Mouse (Mus musculus): ENCODE results near the gene Kidins220. TPM values are rescaled to one million over a fixed set of nuclear protein-coding genes. Genes with fewer than 3 reads are reported as not detected.

Kidins220 gene
- total RNA-seq, 2 experiments from 2014 or later: 426 to 438 TPM

DNA sequence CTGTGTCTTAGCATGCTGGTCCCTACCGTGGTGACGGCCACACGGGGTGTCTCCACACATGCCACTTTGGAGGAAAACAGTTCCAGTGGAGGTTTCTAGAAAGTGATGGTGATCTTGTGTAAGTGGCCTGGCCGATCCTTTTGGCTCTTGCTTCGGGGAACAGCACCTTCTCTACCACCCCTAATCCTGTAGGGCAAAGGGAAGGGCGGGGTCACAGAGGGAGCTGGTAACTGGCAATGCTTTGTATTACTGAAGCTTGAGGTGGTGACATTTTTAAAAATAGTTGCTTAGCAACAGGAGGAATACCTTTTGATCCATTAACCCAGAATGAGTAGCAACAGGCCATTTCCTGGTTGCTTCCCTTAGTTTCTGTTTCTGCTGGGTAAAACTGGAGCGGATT is 12.9 kb upstream of the Kidins220 start:
- DNase-seq: no peak
- intact Hi-C loops (cut with DNase I): no loop called here

DNA sequence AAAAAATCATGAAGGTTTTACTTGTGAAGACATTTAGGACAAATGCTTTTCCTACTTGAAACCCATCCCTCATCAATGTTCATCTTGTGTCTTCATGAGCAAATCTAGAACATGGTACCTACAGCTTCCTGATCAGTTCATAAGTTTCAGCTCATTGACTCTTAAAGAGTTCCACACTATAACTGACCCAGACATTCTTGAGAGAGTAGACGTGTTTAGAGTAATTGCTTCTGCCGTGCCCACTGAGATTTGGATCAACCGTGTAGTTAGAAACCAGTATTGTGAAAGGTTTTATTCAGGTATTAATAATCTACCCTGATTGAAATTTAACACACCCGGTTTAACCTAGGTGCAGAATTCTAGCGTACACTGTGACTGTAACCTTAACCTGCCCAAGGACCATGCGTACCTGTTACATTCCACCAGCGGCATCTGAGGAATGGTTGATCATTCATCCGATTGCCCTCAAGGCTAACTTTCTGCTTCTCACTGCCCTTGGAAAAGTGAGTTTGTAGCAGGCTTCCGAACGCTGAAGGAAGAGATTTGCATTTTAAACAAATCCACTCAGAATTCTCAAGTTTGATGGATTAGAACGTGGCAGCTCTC is 12.3 kb upstream of the Kidins220 start:
- DNase-seq: no peak
- intact Hi-C loops (cut with DNase I): no loop called here

DNA sequence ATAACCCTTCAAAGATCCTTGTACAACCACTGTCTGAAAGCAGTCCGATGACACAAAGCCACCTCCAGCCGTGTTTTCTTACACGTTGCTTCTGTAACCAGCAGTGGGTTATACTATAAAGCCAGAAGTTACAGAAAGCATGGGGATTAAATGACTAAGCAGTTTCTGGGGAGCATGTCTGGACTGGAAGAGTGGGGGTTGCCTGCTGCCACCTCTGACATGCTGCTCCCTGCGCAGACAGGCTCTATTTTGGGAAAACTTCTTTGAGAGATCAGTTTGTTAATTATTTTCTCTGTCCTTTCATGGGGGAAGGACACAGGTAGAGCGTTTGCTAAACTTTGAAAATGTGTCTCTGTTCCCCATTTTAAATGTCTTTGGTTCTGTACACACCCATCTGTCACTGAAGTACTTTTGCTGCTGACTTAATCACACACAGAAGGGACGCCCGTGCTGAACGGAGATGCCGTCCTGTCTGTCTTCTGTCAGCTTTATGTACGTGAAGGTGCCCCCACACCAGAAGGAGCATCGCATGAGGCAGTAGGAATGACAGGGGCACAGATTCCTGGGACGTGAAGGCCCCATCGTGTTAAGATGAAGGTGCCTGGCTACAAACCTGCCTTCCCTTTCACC is 11.2 kb upstream of the Kidins220 start:
- no peak for DNase-seq
- intact Hi-C loops (cut with DNase I): no loop called here

DNA sequence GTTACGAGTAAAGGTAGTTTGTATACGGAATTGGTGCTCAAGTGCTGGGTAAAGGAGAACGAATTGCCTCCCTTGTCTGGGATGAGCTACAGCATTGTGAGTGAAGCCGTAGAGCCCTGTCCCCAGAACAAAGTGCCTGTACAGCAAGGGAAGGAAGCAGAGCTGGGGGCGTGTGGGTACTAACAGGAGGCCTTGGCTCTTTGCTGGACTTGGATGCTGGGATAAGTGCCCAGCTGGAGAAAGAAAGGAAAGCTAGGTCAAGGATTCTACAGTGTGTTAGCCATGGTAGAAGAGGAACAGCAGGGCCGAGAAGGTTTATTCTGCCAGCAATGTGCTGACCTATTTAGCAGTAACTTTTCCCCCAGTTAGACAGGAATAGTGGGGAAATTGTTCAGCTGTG is 9.3 kb upstream of the Kidins220 start:
- intact Hi-C loops (cut with DNase I): no loop called here
- DNase-seq: peak; percentile 23

DNA sequence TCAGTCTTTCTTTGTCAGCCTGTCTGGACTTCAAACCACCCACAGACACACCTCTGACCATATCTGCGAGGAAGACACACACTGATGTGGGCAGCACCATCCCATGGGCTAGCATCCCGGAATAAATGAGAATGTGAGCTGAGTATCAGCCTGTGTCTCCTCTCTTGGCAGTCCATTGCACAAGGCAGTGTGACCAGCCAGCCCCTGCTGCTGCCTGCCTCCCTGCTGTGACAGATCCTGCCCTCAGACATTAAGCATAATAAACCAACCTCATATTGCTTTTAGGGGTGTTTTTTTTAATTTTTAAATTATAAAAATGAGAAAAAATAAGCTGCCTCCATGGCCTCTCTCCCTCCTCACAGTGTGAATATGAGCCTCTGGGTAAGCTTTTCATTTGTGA is 8.7 kb upstream of the Kidins220 start:
- intact Hi-C loops (cut with DNase I): no loop called here
- DNase-seq: peak; percentile 21

DNA sequence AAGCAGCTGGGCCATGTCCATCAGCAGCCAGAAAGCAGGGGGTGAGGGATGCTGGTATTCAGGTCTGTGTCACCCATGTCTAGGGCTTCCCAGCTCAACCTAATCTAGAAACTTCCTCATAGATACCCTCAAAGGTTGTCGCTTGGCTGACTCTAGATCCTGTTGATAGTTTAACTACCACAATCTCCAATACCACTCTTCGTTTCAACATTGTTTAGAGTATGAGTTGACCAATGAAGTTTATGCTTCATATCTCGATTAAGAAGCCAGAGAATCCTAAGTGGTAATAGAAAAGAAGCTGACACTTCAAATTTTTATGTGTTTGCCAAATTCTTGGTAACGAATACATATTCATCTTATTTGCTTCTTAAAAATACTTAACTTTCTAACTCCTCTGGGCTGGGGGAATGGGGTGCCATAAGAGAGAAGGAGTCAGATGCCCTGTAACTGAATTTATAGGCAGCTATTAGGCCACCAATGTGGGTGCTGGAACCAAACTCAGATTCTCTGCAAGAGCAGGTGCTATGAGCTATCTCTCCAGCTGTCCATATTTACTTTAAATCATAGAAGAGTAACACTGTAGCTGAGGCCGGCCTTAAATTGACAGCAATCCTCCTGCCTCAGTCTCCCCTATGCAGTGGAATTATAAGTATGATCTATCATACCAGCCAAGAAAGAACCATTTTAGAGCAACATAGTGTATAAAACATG is 3.1 kb upstream of the Kidins220 start:
- intact Hi-C loops (cut with DNase I): no loop called here
- no peak for DNase-seq

DNA sequence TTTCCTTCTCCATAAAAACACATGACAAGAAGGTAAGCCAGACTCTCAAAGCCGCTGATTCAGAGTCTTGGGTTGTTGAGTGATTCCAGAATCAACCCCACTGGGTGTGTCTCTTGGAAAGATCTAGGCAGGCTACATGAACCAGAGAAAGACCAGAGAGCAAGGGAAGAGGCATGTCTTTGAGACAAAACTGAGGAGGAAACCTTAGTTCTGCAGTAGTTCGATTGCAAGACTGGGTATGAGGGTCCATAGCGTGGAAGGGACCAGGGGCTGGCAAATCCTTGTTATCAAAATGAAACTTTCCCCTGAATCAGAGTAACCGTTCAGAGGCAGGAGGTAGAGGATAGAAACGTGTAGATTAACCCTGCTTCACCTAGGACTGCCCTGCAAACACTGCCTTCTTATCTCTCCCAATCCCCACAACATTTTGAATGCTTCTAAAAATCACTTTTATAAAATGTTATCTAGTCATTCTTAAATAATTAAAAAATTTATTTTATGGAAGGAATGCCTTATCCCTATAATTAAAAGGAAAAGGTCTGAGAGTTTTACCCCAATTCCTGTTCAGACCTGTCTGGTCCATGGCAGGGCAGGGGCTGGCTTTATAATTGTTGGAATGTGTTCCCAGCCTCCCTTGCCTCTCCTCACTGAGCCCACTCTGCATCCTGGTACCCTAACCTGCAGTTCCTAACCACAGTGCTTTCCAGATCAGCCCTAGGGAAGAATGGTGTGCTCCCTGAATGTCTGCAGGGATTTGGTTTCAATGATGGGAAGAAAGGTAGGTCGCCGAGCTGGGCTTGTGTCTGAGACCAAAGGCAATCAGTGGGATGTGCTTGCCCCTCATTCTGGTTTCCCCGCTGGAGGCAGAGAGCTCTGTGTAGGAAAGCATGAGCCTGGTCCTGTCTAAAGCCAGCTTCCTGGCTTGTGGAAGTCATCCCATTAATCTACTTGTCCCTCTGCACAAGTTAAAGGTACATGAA is 2.1 kb upstream of the Kidins220 start:
- intact Hi-C loops (cut with DNase I): no loop called here
- DNase-seq: no peak

DNA sequence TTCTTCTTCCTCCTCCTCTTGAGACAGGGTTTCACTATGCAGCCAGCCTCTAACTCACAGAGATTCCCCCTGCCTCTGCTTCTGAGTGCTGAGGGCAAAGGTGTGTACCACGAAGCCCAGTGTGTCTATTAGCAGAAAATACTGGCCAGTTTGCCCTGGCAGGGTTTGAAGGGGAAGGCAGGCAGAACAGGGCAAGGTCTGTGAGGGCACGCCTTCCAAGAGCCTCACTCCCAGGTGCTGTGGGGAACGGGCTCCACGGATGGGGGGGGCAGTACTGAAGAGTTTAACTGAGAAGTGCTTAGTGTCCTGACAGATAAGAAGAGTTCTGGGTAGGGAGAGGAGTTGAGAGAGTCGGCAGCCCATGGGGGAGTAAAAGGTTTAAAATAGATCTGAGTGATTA is 1.1 kb upstream of the Kidins220 start:
- DNase-seq: no peak
- intact Hi-C loops (cut with DNase I): no loop called here

DNA sequence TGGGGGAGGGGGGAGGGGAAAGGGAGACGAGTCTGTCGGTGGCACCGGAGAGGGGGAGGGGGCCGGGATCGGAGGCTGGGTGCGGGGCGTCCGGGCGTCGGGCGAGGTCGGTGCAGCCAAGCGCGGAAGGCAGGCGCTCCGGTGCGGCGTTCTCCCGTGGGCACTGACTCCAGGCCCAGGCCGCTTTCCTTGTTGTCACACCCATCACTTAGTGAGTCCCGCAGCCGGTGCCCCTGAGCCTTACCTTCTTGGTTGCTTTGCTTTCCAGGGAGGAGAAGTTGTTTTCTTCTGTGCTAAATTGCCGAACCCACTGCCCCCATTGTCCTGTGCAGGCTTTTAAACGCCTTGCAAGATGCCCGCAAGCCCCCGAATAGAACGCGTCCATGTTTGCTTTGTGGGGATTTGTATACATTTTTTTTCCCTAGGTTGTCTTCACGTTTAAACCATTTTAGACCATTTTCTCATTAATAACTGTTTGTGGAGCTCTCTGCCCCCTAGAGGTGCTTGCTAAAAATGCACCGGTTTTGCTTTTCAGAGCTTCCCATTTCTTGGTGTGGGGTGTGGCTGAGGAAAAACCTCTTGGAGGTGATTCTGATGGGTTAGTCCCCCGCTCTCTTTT is 499 bp downstream of the Kidins220 start:
- intact Hi-C loops (cut with DNase I): no loop called here

DNA sequence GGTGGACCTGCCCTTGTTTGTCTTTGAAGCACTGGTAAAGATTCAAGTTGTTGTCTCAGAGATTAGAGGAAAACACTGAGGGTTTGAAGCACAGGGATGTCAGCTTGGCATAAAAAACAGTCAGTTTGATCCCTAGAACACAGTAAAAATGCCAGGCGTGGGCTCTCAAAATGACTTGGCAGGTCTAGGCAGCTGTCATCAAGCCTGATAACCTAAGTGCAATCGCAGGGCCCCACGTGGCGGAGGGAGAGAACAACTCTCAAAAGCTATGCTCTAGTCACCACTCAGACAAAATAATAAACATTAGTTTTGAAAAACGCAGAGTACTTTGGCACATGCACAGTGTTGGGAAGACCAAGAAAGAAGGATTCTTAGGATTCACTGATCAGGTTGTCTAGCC is 10.5 kb downstream of the Kidins220 start:
- DNase-seq: no peak
- intact Hi-C loops (cut with DNase I): no loop called here

More for the DNA sequence above, 499 bp downstream of the Kidins220 start:
- peak; percentile 66 for DNase-seq

DNA sequence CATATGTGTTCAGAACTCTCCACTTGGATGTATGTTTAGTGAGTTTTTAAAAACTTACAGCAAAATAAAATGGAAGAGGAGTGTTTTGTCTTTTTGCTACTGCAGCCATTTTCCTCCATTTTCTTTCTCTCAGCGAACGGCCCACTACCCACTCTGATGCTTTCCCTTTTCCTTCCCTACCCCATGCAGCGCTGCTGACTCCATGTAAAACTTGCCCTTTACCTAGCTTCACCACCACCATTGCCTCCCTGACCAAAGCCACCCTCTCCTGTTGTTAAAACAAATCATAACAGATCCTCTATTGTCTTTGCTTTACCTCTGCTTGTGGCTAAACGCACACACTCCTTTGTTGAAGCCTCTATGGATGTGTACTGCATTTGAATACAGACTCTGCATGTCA is 20.6 kb downstream of the Kidins220 start:
- DNase-seq: no peak
- intact Hi-C loops (cut with DNase I): no loop called here

DNA sequence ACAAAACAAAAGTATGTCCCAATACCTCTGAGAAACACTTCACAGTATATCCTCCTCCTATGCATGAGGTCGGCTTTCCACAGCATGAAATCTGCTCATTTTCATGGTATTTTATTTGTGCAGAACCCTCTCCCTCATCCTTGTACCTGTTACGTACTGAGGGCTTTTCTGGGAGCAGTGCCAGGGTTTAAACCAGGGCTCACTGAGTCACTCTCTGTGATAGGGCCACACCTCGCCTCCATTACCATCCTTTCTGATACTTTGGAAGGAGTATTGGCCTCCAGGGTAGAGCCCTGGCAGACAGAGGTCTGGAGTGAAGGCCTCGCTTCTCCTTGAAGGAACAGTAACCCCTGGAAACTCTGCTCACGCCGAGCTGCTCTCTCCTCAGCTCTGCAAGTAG is 30.6 kb downstream of the Kidins220 start:
- no peak for DNase-seq
- intact Hi-C loops (cut with DNase I): no loop called here

DNA sequence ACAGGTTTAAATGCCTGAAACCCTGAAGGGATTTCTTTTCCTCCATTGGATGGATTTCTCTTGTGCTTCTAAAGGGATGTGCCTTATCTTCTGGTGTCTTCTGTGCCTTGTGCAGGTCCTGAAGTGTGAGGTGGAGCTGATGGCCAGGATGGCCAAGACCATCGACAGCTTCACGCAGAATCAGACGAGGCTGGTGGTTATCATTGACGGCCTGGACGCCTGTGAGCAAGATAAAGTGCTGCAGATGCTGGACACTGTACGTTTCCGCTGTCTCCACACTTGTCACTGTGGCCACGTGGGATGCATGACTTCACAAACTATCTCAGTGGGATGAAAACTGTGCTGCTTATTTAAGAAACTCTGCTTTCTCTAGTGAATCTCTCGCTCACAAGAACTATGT is 35.2 kb downstream of the Kidins220 start:
- intact Hi-C loops (cut with DNase I): no loop called here
- no peak for DNase-seq

DNA sequence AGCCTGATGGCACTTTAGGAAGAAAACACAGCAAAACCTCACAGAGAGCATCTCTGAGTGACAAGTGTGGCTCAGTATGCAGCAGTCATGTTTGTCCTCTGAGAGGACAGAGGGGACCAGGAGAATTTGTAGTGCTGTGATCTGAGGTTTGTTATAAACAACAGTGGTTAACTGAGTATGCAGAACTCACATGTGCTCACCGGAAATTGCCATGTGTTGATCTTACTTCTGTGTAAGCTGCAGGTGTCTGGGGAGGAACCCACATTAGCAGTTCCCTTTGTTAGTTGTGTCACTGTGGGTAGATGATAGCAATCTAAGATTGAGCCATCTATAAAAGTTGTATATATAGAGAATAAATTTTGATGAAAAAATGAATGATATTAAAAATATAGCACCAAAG is 35.7 kb downstream of the Kidins220 start:
- no peak for DNase-seq

DNA sequence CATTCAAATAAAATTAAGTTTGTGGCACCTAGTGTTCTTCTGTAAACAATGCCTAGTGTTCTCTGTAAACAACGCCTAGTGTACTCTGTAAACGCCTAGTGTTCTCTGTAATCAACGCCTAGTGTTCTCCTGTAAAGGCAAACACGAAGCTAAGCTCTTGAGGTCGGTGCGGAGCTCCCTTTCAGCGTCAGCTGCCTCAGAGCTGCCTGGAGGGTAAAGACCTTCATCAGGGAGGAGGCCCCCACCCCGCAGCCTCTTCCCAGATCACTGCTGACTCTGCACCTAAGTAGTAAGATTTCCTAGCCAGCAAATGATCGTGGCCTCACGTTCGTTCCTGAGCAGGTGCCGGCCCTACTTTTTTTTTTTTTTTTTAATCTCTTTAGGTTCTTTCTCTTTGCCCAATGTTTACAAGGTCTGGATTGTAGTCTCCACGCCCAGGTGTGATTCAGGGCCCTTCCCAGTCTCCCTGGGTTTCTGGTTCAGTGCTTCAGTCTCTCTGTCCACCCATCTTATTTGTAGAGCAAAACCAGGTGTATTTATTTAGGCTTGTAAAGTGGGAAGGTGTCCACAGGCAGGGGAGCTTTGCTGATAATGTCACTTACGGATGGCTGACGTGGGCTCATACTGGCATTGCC is 37.1 kb downstream of the Kidins220 start:
- intact Hi-C loops (cut with DNase I): no loop called here
- DNase-seq: no peak

More for the DNA sequence above, 35.7 kb downstream of the Kidins220 start:
- intact Hi-C loops (cut with DNase I): no loop called here

DNA sequence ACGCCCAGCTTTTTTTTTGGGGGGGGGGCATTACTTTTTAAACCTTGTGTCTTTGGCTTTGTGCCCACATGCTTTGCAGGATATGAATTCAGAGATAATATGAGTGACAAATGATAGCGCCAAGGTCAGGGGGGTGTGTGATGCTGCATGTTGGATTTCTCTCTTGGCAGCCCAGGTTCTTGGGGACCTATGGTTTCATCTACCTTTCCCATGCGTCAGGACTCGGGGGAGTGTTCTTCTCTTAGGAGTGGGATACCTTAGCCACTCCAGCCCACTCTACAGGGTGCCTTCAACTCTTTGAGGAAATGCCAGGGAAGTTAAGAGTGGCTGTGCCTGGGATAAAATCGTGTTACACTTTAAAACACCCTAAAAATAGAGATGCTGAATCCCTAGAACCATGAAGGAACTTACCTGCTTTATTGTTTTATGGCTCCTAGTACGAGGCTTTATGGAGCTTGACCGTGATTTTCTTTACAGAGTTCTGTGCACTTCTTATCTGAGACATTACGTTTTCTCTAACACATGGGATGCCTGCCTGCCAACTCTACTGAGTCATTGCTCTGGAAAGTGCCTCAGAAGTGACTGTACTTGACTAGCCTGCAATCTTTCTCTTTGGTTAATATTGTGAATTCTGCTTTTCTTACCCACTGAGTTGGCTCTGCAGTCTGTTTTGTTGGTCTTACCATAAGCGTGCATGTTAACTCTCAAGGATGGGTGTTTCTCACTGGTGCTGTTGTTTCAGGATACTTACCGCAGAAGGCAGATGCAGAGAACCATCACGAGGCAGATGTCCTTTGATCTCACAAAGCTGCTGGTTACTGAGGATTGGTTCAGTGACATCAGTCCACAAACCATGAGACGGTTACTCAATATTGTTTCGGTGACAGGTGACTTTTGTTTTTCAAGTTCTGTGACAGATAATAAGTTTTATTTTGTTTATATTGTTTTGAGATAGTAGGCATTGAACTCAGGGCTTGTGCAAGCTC is 38.1 kb downstream of the Kidins220 start:
- intact Hi-C loops (cut with DNase I): no loop called here
- no peak for DNase-seq

DNA sequence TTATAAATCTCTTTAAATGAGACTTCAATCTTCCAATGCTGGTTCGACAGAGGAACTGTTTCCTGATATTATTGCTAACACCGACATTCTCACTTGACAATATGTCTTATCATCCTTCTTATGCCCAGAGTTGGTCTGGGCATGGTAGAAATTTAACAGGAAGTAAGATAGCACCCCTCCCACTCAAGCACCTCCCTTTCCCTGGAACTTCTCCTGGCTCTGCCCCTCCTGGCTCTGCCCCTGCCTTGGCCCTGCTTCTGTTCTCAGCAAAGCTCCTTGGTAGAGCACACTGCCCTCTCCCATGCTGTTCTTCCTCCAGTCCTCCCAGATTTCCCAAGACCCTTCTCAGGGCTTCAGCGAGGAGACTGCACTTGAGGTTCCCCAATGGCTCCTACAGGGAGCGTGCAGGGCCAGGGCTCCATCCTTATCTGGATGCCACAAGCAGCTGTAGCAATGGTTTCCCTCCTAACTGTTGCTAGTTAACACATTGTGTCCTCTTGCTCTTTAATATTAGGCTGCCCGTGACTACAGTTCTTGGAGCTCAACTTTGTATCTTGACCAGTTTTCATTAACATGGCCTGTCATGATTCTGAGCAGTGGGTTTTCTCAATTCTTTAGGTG is 39.7 kb downstream of the Kidins220 start:
- intact Hi-C loops (cut with DNase I): no loop called here
- DNase-seq: no peak

DNA sequence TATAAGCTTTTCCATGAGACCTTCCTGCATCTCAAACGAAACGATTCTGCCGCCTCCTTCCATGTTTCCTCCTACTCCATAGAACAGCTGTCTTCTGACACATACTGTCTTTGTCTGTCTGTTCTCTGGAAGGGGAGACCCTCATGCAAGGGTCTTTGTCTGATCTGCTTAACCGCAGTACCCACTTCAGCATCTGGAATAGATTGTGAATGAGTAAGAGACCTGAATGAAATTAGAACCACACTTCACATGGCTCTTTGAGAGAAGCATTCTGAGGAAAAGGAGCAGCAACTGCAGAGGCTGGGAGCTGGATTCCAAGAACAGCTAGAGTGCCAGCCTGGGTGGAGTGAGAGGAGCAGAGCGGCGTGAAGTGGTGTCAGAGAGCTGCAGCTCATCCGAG is 40.2 kb downstream of the Kidins220 start:
- intact Hi-C loops (cut with DNase I): no loop called here
- no peak for DNase-seq

DNA sequence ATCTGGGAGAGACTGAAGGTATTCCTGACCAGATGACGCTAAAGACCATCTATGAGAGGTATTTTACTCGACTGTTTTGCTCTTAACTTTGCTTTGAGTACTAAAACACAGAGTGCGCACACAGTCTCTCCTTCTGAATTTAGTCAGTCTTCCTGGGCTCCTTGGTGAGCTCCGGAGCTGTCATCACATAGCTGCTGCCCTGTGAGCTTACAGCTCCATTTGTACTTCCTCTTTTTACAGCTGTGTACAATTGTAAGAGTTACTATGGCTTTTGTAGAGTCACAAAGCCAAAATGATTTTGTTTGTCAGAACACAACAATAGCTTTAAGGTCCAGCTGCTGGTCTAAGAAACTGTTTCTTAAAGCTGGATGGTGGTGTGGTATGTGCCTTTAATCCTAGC is 42.3 kb downstream of the Kidins220 start:
- intact Hi-C loops (cut with DNase I): no loop called here
- no peak for DNase-seq

All from left cerebral cortex, postnatal 4 days (tissue).